Mouse (Mus musculus) spleen, adult 2 months (tissue): Measurements from ENCODE around the gene Fam167b. TPM values are rescaled to one million over a fixed set of nuclear protein-coding genes. Genes with fewer than 3 reads are reported as not detected.

Source experiments
- DNase-seq, 2 experiments: peaks; one replicate each; pipeline versions ENCODE4 v3.0.0 to v3.0.0-alpha.2; 2012 to 2021; ENCODE audit warnings: low spot score in 2 of 2, low read depth in 1 of 2
- H3K27ac ChIP-seq: fragments of 200-500 bp; 2 replicates; pipeline ENCODE4 v1.5.1; 2012; ENCODE audit warnings: low read length, inconsistent platforms; ENCODE audit not compliant: insufficient read depth
- H3K27me3 ChIP-seq: fragments of 200-500 bp; 2 replicates; pipeline ENCODE4 v1.6.1; 2012; ENCODE audit warnings: mild to moderate bottlenecking, moderate library complexity, low read length, inconsistent platforms; ENCODE audit not compliant: control insufficient read depth, insufficient read depth
- H3K36me3 ChIP-seq: fragments of 200-500 bp; 2 replicates; pipeline ENCODE4 v1.6.1; 2012; ENCODE audit warnings: mild to moderate bottlenecking, low read length, inconsistent platforms; ENCODE audit not compliant: control insufficient read depth, insufficient read depth
- H3K4me1 ChIP-seq: fragments of 200-500 bp; 2 replicates; pipeline ENCODE4 v1.6.1; 2011; ENCODE audit warnings: inconsistent platforms; ENCODE audit not compliant: control insufficient read depth, insufficient read depth, insufficient read length
- H3K4me3 ChIP-seq: fragments of 200-500 bp; 2 replicates; pipeline ENCODE4 v1.5.1; 2011; ENCODE audit warnings: mild to moderate bottlenecking, inconsistent platforms; ENCODE audit not compliant: insufficient read depth, insufficient read length; ENCODE audit errors: extremely low read depth
- CTCF ChIP-seq: fragments of 200-500 bp; IDR thresholded peaks from 2 replicates; pipeline ENCODE4 v1.5.1; 2011; ENCODE audit warnings: mild to moderate bottlenecking, inconsistent platforms; ENCODE audit not compliant: insufficient read depth, insufficient read length, insufficient replicate concordance; ENCODE audit errors: extremely low read depth
- POLR2A ChIP-seq: fragments of 200-500 bp; IDR thresholded peaks from 2 replicates; pipeline ENCODE4 v1.6.1; 2011; ENCODE audit warnings: low read depth, low read length, inconsistent platforms
- WGBS: fragments of 180-500 bp; shearing (Covaris S2); methylation state at CpG from one replicate; pipeline ENCODE4 v1.1.7; 2018; 5-methylcytosine and 5-hydroxymethylcytosine counted together
- polyA plus RNA-seq: library from polyadenylated mRNA; depleted of rRNA; stranded (reverse); fragments of >200 nt; gene quantifications from 2 replicates; pipeline ENCODE4 v1.2.3, GENCODE M21; 2012

Fam167b gene
- polyA plus RNA-seq, 1 experiment = 10.9 TPM

GRCm38 (mm10) chr4:129568366-129568765 is 10.0 kb downstream of the Fam167b start:
- Histone ChIP-seq H3K4me3 (no peak overlapping the region), H3K27me3 (no peaks in the 10 kb centered on the region), H3K36me3 (no peaks in the 10 kb centered on the region), H3K4me1 (peaks cover 5% of the 10 kb centered on the region; the same call in 1 of the 2 replicates), H3K27ac (no peak overlapping the region)
- WGBS = 86% methylated on average over 7 of the region's 7 CpGs
- DNase-seq = no peak
- TF ChIP-seq POLR2A = no peak
- no peak for TF ChIP-seq CTCF

- no peak for TF ChIP-seq POLR2A
- no peak for TF ChIP-seq CTCF
- 72% methylated on average over 6 of the region's 6 CpGs for whole genome bisulfite sequencing
- no peak for DNase-seq
- Histone ChIP-seq H3K4me3 (no peak overlapping the region), H3K4me1 (no peaks in the 10 kb centered on the region; the same call in 1 of the 2 replicates), H3K27me3 (no peaks in the 10 kb centered on the region), H3K27ac (no peak overlapping the region), H3K36me3 (no peaks in the 10 kb centered on the region)
These were observed 13.2 kb downstream of the Fam167b start for GRCm38 (mm10) chr4:129565139-129565538.

- 92% methylated on average over 8 of the region's 8 CpGs for WGBS
- no peak overlapping the region for H3K27ac ChIP-seq
- H3K36me3 ChIP-seq = no peaks in the 10 kb centered on the region
- H3K27me3 ChIP-seq = no peaks in the 10 kb centered on the region
- H3K4me3 ChIP-seq = no peak overlapping the region
- H3K4me1 ChIP-seq = no peaks in the 10 kb centered on the region; the same call in 1 of the 2 replicates
- DNase-seq = no peak
- TF ChIP-seq POLR2A (no peak), CTCF (no peak)
These were observed 14.6 kb downstream of the Fam167b start for GRCm38 (mm10) chr4:129563718-129564117.

GRCm38 (mm10) chr4:129561184-129561583 is 17.2 kb downstream of the Fam167b start:
- no peaks in the 10 kb centered on the region for H3K27me3 ChIP-seq
- TF ChIP-seq POLR2A (no peak), CTCF (no peak)
- H3K4me3 ChIP-seq = no peak overlapping the region
- no peak overlapping the region for H3K27ac ChIP-seq
- DNase-seq = no peak
- H3K4me1 ChIP-seq = peaks cover 18% of the 10 kb centered on the region; the same call in 1 of the 2 replicates
- 79% methylated on average over 5 of the region's 5 CpGs for WGBS
- no peaks in the 10 kb centered on the region for H3K36me3 ChIP-seq

DNA sequence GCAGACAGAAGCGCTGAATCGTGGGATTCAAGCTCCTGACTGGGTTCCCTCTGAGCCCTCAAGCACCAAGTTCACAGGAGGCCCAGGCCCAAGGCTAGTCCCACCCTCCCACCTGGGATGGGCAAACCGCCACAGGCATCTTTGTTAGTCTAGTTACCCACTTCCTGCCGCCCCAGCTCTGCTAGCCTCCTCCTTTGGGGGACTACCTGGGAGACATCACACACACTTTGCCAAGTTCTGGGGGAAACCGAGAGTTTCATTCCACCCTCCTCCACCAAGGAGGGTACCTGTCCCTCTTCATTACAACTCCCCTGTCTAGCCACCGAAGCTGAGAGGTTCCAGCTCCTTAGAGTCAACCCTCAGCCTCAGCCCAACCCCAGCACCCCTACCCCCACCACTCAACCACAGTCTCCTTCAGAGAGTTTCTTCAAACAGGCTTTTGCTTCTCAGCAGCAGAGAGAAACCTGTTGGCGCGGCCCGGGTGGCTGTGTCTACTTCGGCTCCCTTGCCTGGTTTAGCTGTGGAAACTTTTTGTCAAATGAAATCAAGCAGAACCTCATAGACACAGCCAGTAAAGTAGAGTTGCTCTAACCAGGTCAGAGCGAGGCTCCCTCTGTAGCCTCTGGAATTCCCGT is 19.9 kb downstream of the Fam167b start:
- H3K27ac ChIP-seq = peak overlapping the region; percentile 90
- H3K27me3 ChIP-seq = no peaks in the 10 kb centered on the region
- peak; percentile 49 to 66 for DNase-seq
- TF ChIP-seq POLR2A = no peak
- no peak for TF ChIP-seq CTCF
- H3K4me3 ChIP-seq = peak overlapping the region; percentile 25; the same call in 1 of the 2 replicates
- H3K4me1 ChIP-seq = peaks cover 24% of the 10 kb centered on the region; the same call in 1 of the 2 replicates
- WGBS = 21% methylated on average over 12 of the region's 12 CpGs
- no peaks in the 10 kb centered on the region for H3K36me3 ChIP-seq

- Histone ChIP-seq H3K4me3 (no peak overlapping the region), H3K4me1 (peaks cover 24% of the 10 kb centered on the region; the same call in 1 of the 2 replicates), H3K27ac (peak overlapping the region; percentile 60), H3K27me3 (no peaks in the 10 kb centered on the region), H3K36me3 (no peaks in the 10 kb centered on the region)
- DNase-seq = no peak
- WGBS = 79% methylated on average over 9 of the region's 9 CpGs
- TF ChIP-seq CTCF (no peak), POLR2A (no peak)
These were observed 21.0 kb downstream of the Fam167b start for GRCm38 (mm10) chr4:129557256-129557808.
